Mouse (Mus musculus) erythroblast, embryonic 14.5 days (primary cell): ENCODE results near the gene Fabp2.

Experiments
- GATA1 ChIP-seq: IDR thresholded peaks from 2 replicates; pipeline ENCODE4 v1.6.1; 2012; ENCODE audit warnings: low read length, inconsistent platforms, mixed read lengths
- TAL1 ChIP-seq: IDR thresholded peaks from 3 replicates; pipeline ENCODE4 v1.6.1; 2012; ENCODE audit warnings: low read length, inconsistent platforms, mixed read lengths

DNA sequence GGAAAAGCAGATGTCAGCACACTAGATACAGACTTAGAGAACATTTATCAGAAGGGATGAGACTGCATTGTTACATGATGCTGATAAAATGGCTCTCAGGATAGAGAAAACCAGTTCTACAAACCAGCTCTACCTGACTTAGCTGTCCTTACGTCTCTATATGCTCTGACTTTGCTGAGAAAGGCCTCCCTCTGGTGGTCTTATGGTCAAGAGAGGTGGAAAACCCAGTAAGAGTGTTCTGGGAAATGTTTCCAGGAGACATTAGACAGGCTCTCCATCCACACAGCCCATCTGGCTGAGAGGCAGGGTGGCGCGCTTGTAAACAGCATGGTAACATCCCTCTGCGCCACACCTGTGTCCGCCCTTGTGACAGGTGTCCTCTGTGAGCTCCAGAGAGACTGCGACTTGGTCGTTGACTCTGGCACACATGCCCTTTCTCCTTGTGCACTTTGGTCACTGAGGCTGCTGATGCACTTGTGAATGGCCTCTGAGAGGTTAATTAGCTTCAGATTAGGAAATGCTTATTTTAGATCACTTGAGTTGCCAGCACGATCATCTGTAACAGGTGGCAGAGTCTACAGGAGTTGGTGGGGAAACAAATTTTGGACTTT lies 16.1 kb upstream of the Fabp2 start:
- TF ChIP-seq GATA1 (no peak), TAL1 (no peak)
